Comparison of ENCODE assay signal across 8 mouse cellular contexts in the genomic region with DNA sequence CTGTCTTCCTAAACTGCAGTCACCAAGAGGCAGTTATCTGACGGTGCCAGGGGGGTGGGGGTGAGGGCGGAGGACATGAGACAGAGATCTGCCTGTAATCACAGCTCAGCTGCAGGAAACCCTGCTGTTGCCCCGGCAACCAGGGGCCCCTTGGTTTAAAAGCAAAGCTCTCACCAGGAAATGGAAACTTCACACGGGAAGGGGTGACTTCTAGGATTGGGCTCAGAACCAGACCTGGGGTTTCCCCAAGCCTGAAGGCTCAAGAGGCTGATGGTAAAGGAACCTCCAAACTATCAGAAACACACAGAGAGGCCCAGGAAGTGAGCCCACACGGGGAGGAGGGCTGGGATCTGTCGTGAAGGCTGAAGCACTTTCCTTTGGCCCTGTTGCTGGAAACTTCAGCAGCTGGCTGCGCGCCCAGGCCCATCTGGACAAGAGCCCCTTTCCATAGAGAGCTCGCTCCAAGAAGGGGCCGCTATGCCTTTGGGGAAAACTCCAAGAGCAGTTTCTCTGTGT. TPM values are rescaled to one million over a fixed set of nuclear protein-coding genes. Genes with fewer than 3 reads are reported as not detected.
A peak's percentile ranks its signal among the peaks of the same experiment; 100 is the strongest.
DNase-seq lines count a peak whose midpoint lies in the region; ATAC-seq lines count a peak whose summit lies in the region.

No protein-coding gene starts in this region.

- peak; percentile 47 for DNase-seq in cerebellum, adult 11-12 months
- no peak for DNase-seq in cerebellum, adult 9-10 months
- peak; percentile 98 for DNase-seq in embryonic facial prominence, embryonic 14.5 days (ENCODE audit: low spot score)
- peak; percentile 93 for DNase-seq in heart, embryonic 10.5 days (ENCODE audit: low spot score)
- peak; percentile 76 for DNase-seq in kidney, adult 9 months
- peak; percentile 53 for DNase-seq in liver, embryonic 13.5 days
- DNase-seq in naive thymus-derived CD4-positive, alpha-beta T cell, adult 2 months (ENCODE audit: low read depth), result peak; percentile 98
- DNase-seq in splenic B cell, adult 2 months (ENCODE audit: low read depth, low spot score), result peak; percentile 92

- H3K27ac ChIP-seq in embryonic facial prominence, embryonic 14.5 days (replicated peaks; ENCODE audit: low read depth, low read length), result peak overlapping the region; percentile 99
- peak overlapping the region; percentile 91 for H3K27ac ChIP-seq in heart, embryonic 10.5 days
- H3K27ac ChIP-seq in liver, embryonic 13.5 days, result peak overlapping the region; percentile 79

- peak overlapping the region; percentile 43 for H3K4me2 ChIP-seq in embryonic facial prominence, embryonic 14.5 days (ENCODE audit: low read depth, low read length)
- peak overlapping the region; percentile 41 for H3K4me2 ChIP-seq in liver, embryonic 13.5 days

- peaks cover 48% of the 10 kb centered on the region for H3K36me3 ChIP-seq in embryonic facial prominence, embryonic 14.5 days (ENCODE audit: control insufficient read depth, insufficient read depth, low read length)
- H3K36me3 ChIP-seq in heart, embryonic 10.5 days, result peaks cover 53% of the 10 kb centered on the region
- peaks cover 16% of the 10 kb centered on the region; the same call in 1 of the 2 replicates for H3K36me3 ChIP-seq in liver, embryonic 13.5 days
- H3K36me3 ChIP-seq in splenic B cell, adult 2 months (ENCODE audit: control insufficient read depth, insufficient read depth, low read length, poor library complexity, severe bottlenecking), result peaks cover 2% of the 10 kb centered on the region; the same call in 1 of the 2 replicates

- H3K27me3 ChIP-seq in embryonic facial prominence, embryonic 14.5 days (replicated peaks; ENCODE audit: control insufficient read depth, insufficient read depth, low read length), result no peaks in the 10 kb centered on the region
- no peaks in the 10 kb centered on the region for H3K27me3 ChIP-seq in heart, embryonic 10.5 days (ENCODE audit: insufficient read depth, poor library complexity, severe bottlenecking)
- no peaks in the 10 kb centered on the region for H3K27me3 ChIP-seq in liver, embryonic 13.5 days
- H3K27me3 ChIP-seq in splenic B cell, adult 2 months (ENCODE audit: control insufficient read depth, insufficient read depth, low read length, poor library complexity, severe bottlenecking), result no peaks in the 10 kb centered on the region

- peak overlapping the region; percentile 47 for H3K9ac ChIP-seq in embryonic facial prominence, embryonic 14.5 days (ENCODE audit: low read depth, low read length)
- no peak overlapping the region for H3K9ac ChIP-seq in liver, embryonic 13.5 days

- H3K4me3 ChIP-seq in embryonic facial prominence, embryonic 14.5 days (ENCODE audit: low read depth, low read length), result no peak overlapping the region
- peak overlapping the region; percentile 43 for H3K4me3 ChIP-seq in heart, embryonic 10.5 days
- no peak overlapping the region for H3K4me3 ChIP-seq in liver, embryonic 13.5 days (replicated peaks)

- peak; percentile 90 for ATAC-seq in embryonic facial prominence, embryonic 14.5 days (ENCODE audit: low read depth)
- ATAC-seq in liver, embryonic 13.5 days (ENCODE audit: low read depth), result peak; percentile 74

- H3K9me3 ChIP-seq in embryonic facial prominence, embryonic 14.5 days (ENCODE audit: control insufficient read depth, low read length), result no peaks in the 10 kb centered on the region
- no peaks in the 10 kb centered on the region for H3K9me3 ChIP-seq in heart, embryonic 10.5 days
- no peaks in the 10 kb centered on the region for H3K9me3 ChIP-seq in liver, embryonic 13.5 days (replicated peaks)

- WGBS in embryonic facial prominence, embryonic 14.5 days, result 1% methylated on average over 10 of the region's 10 CpGs
- WGBS in heart, embryonic 10.5 days, result 3% methylated on average over 10 of the region's 10 CpGs
- 13% methylated on average over 10 of the region's 10 CpGs for WGBS in liver, embryonic 13.5 days (ENCODE audit: insufficient replicate concordance)

- H3K4me1 ChIP-seq in embryonic facial prominence, embryonic 14.5 days (ENCODE audit: control insufficient read depth, insufficient read depth, low read length), result peaks cover 55% of the 10 kb centered on the region
- peaks cover 95% of the 10 kb centered on the region for H3K4me1 ChIP-seq in heart, embryonic 10.5 days
- peaks cover 93% of the 10 kb centered on the region for H3K4me1 ChIP-seq in liver, embryonic 13.5 days (replicated peaks)

RNA-seq across cellular contexts. Expression of gene Anxa6, which starts 10.1 kb away (rescaled TPM):
- polyA plus RNA-seq in embryonic facial prominence, embryonic 14.5 days (2014; fragmentation: Nextera tagmentation; extraction: Ambion mirVana), result 393 and 439 TPM in 2 replicates
- polyA plus RNA-seq in heart, embryonic 10.5 days (2016; fragmentation: Nextera tagmentation; extraction: Ambion mirVana), result 255 and 342 TPM in 2 replicates
- polyA plus RNA-seq in liver, embryonic 13.5 days (2015; fragmentation: Nextera tagmentation; extraction: Ambion mirVana), result 45.3 and 50.2 TPM in 2 replicates

RNA-seq across cellular contexts. Expression of gene Ccdc69, which starts 54.8 kb away (rescaled TPM):
- 2.2 and 2.7 TPM in 2 replicates for polyA plus RNA-seq in embryonic facial prominence, embryonic 14.5 days (2014; fragmentation: Nextera tagmentation; extraction: Ambion mirVana)
- 10.4 and 17.5 TPM in 2 replicates for polyA plus RNA-seq in heart, embryonic 10.5 days (2016; fragmentation: Nextera tagmentation; extraction: Ambion mirVana)
- polyA plus RNA-seq in liver, embryonic 13.5 days (2015; fragmentation: Nextera tagmentation; extraction: Ambion mirVana), result 0.96 and 1.1 TPM in 2 replicates
